Mouse (Mus musculus) lung, postnatal 14 days (tissue): ENCODE data around the gene Gm5269.

Experiments
- DNase-seq: peaks from one replicate; pipeline ENCODE4 v3.0.0; 2021

Gene Gm5269

GRCm38 (mm10) chr1:45877463-45877862 lies 12.6 kb downstream of the Gm5269 start:
- DNase-seq, result no peak

GRCm38 (mm10) chr1:45876450-45877198 lies 13.4 kb downstream of the Gm5269 start:
- no peak for DNase-seq

GRCm38 (mm10) chr1:45875640-45876039 lies 14.4 kb downstream of the Gm5269 start:
- DNase-seq, result no peak

GRCm38 (mm10) chr1:45873250-45873649 lies 16.8 kb downstream of the Gm5269 start:
- DNase-seq, result no peak

GRCm38 (mm10) chr1:45868479-45869137 lies 21.5 kb downstream of the Gm5269 start:
- DNase-seq, result no peak

GRCm38 (mm10) chr1:45868050-45868449 lies 22.0 kb downstream of the Gm5269 start:
- no peak for DNase-seq

- no peak for DNase-seq
Measured at GRCm38 (mm10) chr1:45866288-45867018, 23.6 kb downstream of the Gm5269 start.

- no peak for DNase-seq
Measured at GRCm38 (mm10) chr1:45865727-45866126, 24.3 kb downstream of the Gm5269 start.

GRCm38 (mm10) chr1:45865316-45865715 lies 24.8 kb downstream of the Gm5269 start:
- no peak for DNase-seq

- peak; percentile 15 for DNase-seq
Measured at GRCm38 (mm10) chr1:45864564-45865014, 25.5 kb downstream of the Gm5269 start.

GRCm38 (mm10) chr1:45863641-45864040 lies 26.4 kb downstream of the Gm5269 start:
- DNase-seq, result no peak

GRCm38 (mm10) chr1:45861162-45861561 lies 28.9 kb downstream of the Gm5269 start:
- DNase-seq, result no peak

- DNase-seq, result no peak
Measured at GRCm38 (mm10) chr1:45860349-45860748, 29.7 kb downstream of the Gm5269 start.

GRCm38 (mm10) chr1:45858038-45858437 lies 32.0 kb downstream of the Gm5269 start:
- no peak for DNase-seq

GRCm38 (mm10) chr1:45845466-45845865 lies 44.6 kb downstream of the Gm5269 start:
- no peak for DNase-seq
